Mouse (Mus musculus): ENCODE measurements around the gene Dock2. TPM values are rescaled to one million over a fixed set of nuclear protein-coding genes. Genes with fewer than 3 reads are reported as not detected.

The Dock2 gene
- total RNA-seq, 1 experiment from 2014 or later: 4.3 TPM

DNA sequence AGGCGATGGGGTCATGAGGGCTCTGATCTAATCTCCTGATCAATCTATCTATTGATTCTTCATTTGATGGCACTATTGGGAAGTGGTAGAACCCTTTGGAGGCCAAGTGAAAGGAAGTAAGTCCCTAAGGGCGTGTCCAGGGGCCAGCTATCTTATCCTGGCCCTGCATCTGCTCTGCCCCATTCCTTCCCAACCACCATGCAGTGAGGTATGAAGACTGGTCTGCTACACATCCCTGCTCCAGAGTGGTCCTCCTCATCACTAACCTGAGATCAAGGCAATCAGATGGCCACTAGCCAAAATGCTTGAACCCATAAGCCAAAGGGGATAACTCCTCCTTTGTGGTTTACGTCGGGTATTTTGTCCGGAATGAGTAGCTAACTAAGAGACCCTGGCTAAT lies 256.5 kb downstream of the Dock2 start:
- DNase-seq: no peak

DNA sequence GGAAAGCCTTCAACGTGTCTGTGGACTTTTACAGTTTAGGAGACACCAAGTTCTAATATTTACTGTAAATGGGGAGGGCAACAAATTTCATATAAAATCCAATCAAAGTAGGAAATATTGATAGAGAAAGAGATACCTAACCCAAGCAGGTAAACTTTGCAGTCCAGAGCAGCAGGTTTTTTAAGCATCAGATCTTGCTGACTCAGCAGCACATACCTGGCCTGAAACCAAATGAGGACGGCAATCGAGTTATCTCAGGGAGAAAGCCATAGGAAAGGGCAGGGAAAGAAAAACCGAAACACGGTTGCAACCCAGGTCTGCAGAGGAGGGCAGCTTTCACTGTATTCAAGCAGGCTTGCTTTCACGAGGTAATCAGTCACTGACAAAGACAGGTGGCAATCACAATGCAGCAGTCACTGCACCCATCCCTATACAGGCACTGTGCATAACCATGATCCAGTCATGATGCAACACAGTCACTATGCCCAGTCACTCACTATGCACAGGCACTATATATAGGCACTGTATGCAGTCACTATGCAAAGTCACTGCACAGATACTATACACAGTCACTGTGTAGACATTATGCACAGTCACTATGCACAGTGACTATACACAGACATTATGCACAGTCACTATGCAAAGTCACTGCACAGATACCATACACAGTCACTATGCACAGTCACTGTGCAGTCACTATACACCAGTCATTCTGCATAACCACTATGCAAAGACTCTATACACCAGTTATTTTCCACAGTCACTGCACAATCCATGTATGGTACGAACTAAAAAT lies 258.4 kb downstream of the Dock2 start:
- DNase-seq: no peak

DNA sequence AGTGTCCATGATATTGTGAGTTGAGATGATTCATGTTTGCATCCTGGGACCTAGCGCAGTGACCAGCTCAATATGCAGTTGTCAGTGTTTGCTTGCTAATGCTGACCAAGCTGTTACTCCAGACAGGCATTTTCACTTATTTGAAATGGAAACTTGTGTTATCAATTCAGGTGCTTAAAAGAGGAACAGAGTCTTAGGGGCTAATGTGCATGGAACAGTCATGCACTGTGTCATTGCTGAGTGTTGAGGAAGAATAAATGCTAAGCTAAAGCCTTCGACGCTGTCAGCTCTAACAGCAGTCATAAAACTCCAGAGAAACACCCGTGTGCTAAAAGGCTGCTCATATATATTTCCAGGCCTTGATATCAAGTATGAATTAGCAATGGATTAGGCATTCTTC lies 259.1 kb downstream of the Dock2 start:
- no peak for DNase-seq

DNA sequence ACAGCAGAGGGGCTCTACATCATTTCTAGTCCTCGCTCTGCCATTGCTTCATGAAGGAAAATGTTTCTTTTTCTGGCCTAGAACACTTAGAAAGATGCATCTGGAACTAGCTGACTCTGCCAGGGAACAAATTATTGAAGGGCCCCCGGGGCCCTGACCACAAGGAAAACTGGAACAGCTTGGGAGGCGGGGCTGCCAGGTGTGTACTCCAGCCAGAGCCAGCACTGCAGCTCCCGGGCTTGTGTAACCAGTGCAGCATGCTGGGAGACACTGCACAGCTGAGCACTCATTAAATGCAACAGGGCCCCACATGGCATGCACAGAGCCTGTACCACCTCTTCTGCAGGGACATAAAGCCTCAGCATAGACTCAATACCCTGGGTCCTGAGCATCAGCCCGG lies 265.1 kb downstream of the Dock2 start:
- DNase-seq: no peak

DNA sequence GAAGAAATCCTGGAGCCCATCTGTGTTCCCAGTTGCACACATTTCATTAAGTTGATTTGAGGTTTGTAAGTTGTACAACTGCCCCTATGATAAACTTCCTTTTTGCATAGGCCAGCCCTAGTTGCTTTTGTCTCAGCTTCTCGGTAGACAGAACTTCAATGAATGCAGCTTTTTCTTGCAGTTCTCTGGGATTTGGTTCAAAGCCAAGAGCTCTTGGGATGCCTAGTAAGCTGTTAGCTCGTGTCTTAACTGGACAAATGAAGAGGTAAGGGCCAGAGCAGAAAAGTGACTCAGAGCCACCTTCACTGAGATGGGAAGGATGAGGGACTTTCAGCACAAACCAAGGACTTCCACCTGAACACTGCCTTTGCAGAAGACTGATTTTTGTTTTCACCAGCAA lies 266.7 kb downstream of the Dock2 start:
- no peak for DNase-seq

DNA sequence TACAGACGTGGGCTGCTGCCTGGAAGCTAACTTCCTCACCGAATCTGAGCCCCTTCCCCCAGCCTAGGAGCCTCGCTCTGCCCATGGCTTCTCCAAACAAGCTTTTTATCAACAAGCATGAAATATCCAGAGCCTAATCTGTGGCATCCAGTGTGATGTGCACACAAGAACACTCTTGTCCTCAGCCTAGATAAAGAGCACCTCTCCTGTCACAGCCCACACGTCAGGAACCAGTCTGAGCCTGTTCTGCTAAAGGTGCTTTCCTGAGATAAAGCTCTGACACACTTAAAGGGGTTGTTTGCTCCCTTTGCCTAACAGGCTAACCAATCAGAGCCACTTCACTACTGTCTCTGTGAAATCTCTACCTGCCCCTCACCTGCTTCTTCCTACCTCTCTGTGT lies 268.4 kb downstream of the Dock2 start:
- DNase-seq: no peak

DNA sequence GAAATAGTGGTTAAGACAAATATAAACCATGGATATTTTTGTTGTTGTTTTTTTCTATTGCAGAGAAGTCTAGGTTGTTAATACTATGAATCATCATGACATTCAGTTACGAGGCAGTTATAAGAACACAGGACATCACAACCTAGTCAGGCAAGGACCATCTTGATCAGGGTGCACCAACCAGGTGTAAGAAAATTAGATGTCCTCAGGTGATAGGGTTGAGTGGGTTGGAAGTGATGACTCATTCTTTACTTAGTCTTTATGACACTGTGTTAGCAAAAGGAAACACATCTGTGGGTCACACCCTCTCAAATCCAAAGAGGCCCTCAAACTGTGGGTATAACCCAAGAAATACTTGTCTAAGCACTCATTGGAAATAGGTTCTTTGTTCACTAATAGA lies 277.3 kb downstream of the Dock2 start:
- DNase-seq: no peak

DNA sequence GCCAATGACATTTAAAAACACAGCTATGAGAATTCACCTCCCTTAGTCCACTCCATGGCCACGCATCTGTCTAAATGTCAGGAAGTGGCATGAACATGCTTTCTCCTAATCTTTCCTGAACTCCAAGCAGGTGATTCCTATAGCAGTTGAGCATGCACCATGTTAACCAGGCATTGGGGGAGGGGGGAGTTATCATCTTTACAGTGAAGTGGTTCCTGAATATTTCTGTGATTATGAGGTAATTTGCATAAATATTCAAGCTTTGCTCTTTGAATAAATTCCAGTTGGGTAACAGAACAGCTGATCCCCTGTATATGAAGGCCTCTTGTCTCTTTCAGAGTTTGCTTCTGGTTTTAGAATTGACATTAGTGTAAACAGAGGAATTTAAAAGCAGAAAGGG lies 284.0 kb downstream of the Dock2 start:
- DNase-seq: no peak

DNA sequence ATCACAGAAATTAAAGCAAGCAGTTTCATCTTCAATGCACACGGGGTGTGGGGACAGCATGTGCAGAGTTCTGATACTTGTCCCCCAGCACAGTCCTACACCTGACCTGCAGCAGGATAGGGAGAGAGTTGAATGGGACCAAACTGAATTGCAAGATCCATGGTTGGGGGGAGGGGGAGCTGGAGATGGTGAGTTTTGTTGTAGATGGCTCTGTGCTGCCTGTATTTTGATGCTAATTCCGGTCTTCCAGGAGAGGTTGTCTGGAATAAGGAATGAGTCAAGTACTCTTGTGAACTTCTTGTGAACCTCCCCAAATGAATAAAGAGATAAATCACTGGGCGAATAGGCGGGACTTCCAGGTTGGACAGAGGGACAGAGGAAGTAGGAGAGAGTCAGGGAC lies 289.0 kb downstream of the Dock2 start:
- DNase-seq: no peak

DNA sequence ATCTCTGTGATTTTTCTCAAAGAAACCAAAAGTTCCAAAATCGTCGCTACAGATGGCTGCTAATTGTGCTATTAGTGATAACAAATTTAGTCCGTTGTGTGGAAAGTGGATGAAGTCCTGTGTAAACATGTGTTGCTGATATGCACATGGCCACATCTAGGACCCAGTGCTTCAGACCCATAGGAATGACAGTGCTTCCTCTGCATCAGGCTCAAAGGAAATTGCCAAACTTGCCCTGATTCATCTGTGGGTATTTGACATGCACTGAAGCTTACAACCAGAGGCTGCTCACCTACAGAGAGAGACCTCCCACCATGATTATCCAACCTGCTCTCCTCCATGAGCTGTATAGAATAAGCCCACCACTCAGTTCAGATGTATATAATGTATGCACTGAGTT lies 290.7 kb downstream of the Dock2 start:
- no peak for DNase-seq

DNA sequence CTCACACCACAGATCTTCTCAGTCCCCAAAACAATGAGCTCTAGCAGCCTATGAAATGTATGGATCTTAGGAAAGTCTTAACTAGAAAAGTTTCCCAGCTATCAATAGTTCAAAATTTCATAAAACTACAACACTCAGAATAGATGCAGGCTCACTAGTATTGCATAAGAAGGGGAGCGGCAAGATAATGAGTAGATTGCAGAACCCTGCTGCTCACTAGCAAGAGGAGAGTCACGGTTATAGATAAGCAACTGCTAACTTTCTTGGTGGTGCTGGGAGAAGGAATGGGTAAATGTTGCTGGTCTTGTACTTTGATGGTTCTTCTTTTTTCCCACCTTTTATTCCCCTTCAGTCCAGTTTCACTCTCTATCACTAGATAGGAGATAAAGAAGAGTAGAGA lies 291.5 kb downstream of the Dock2 start:
- DNase-seq: no peak

DNA sequence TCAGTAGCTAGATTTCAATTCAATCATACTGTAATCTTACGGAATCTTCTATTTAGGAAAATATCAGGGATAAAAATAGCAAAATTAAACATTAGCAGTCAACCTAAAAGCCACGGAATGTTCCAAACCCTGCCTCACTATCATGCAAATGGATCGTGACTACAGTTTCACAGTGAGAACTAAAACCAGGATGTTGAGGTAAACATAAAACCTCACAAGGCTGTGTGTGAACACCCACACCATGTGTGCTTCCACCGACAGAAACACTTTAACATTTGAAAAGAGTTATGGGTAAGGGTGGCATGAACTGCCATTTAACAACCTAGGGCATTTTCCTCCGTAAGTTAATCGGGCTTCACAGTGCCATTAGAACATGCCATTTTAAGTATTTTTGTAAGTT lies 294.1 kb downstream of the Dock2 start:
- DNase-seq: no peak

DNA sequence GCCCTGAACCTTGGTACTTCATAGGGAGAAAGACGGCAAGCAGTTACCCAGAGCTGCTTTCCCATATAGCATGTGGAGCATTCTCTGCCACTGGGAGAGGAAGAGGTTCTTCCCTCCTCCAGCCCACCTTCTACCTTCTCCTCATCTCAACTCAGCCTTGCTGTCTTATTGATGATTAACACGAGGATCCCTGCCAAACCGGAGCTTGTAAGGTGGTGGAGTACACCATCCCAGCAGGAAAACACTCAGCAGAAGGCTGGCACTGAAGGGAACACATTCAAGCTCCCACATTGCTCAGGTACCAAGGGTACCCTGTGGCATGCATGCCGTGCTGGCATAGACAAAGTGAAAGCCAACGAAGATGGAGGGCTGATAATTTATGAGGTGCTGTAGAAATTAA lies 304.4 kb downstream of the Dock2 start:
- no peak for DNase-seq

DNA sequence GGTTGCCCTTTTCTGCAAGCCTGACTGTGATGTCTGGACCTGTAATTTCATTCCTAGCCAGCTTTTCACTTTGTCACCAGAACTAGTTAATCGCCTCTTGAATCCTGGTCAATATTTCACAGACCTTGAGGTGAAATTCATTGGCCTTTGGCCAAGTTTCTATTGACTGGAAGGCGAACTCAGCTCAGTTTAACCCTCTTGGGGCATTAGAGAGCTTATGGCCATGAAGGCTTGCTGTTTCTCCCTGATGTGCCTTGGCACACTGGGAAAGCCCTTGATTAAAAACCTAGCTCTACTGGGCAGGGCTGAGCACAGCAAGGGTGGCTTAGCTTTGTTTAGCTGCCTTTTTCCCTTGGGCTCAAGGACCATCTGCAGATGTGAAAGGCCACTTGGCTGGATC lies 313.9 kb downstream of the Dock2 start:
- peak; percentile 4 for DNase-seq

DNA sequence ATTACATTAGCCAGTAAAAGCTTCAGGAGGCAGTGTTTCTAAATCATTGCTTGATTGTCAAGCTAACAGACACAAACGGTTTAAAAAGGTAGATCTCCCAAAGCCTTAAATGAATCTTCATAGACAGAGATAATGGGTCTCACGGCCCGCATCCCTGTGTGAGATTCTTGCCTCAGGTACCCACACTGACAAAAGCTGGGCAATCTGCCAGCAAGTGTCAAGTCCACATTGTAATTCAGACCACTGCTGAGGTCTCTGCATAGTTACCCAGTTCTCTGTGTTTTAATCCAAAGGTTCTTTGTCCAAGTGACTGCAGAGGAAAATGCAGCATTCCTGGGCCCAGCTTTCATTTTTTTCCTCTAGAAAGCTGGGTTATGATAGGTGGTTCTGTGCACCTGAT lies 315.1 kb downstream of the Dock2 start:
- no peak for DNase-seq

DNA sequence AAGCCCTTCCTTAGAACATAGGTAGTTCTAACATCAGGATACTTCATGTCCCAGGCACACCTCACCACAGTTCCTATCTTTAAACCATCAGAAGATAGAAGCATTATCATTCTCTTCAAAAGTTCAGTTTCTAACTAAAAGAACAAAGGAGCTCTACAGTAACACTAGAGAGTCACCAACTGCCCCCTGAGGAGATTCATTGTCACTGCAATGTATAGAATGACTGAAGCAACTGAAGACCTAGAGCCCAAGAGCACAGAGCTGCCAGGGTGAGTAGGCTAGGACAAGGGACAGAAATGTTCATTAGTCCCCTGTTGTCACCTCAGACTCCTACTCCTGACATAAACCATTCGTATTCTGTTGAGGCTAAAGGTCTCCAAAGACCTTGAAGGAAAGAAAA lies 316.6 kb downstream of the Dock2 start:
- DNase-seq: no peak

DNA sequence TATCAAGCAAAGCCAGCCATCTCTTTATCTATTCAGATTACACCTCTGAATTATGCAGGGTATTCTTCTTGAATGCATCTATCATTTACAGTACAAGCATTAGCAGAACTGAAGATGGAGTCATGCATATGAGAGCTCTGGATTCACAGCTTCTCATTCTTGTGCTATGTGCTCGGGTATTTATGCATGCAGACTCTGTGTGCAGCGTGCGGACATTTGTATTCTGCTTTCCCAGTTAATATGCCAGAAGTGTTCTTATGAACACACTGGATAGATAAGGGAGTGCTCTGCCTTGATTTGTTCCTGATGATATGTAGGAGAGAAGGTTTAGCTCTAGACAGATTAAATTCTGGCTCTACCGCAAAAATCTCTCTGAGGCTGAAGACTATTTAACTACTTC lies 333.7 kb downstream of the Dock2 start:
- no peak for DNase-seq

DNA sequence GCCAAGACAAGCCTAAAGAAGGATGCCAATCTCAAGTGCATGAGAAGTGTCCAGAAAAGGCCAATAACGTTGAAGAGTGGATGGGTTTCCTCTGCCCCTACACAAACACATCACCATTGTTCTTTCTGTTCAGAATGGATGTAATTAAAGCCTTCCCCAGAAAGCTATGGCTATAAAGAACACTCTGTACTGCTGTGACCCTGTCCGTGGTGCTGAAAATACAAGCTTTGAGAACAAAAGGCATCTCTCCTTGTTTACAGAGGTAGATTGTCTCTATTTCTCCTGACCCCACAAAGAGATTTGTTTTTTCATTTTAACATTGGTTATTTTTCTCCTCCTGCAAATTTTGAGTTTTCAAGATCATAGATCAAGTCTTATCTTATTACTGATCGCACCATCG lies 335.8 kb downstream of the Dock2 start:
- DNase-seq: peak; percentile 57

DNA sequence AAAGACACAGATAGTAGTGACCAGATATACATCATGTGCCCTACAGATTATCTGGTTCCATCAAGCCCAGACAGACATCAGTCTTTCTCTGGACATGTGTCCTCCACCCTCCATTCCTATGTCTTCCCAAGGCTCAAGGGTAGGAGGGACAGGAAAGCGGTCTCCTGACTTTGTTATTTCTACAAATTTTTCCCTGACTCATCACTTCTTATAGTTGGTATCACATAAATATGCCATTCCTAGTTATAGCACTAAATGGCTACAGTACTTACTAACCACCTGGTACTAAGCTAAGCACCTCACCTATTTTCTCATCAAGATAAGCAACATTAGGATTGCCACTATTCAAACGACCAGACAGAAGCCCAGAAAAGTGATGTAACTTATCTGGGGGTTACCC lies 345.3 kb downstream of the Dock2 start:
- DNase-seq: no peak

DNA sequence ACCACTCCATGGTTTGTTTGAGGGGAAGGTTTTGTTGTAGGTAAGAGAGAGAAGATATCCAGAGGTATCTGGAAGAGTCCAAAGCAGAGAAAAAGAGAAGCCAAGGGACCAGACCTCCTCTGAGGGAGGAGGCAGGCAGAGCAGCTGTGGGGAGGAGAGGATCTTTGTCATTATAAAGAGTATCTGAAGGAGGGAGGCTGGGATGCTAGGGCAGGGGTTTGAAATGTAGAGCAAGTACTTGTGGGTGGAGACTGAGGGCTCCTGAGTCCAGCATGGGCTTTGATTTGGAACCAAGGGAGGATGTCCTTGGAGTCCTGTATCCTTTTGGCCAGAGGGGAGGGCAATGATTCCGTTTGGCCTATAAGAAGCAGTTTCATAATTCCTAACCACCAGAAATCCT lies 346.2 kb downstream of the Dock2 start:
- DNase-seq: no peak

DNA sequence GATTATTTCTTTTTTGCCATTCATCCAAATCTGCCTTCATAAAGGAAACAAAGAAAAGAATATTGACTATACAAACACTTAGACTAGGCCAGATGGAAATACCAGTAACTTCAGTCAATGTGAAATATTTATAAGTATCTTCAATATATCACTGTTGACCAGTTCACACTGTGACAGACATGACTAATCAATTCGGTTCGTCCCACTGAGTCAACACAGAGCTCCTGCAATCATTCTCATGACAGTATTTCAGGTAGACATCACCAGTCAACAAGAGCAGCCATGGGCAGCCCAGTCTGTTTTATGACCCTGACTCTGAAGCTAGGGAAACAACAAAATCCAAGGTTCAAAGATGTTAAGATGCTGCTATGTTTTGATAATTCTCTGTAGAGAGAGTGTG lies 351.7 kb downstream of the Dock2 start:
- no peak for DNase-seq

DNA sequence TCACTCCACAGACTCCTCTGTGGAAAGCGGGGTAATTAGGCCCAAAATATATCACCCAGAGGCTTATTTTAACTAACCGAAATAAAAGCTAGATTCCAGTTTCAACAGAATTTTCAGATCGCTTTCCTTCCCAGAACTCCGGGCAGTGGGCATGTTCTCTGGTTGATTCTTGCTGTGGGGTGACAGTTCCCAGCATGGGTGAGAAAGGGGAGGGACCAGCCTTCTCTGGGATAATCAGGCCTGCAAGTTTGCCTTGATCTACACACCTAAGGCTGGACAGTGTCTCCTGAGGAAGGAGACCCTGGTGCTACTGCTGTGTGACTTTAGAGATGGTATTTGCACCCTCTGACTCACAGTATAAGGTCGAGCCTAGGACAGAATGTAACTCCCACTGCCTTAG lies 352.3 kb downstream of the Dock2 start:
- DNase-seq: no peak

DNA sequence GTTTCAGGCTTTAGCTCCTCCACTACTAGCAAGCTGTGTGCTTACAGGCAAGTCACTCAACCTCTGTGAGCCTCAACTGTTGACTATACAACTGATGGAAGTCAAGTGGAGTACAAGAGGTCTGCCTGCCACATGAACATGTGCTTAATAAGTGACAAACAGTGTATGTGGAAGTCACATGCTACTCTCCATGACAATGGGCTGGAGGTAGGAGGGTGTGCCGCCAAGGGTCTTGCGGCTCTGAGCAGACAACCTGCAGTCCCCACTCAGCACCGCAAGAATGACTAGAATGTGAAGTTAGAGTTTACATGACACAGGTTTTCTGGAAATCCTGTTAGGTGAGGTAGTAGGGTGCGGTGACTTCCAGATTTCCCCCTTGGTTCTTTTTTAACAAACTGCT lies 352.8 kb downstream of the Dock2 start:
- DNase-seq: no peak

DNA sequence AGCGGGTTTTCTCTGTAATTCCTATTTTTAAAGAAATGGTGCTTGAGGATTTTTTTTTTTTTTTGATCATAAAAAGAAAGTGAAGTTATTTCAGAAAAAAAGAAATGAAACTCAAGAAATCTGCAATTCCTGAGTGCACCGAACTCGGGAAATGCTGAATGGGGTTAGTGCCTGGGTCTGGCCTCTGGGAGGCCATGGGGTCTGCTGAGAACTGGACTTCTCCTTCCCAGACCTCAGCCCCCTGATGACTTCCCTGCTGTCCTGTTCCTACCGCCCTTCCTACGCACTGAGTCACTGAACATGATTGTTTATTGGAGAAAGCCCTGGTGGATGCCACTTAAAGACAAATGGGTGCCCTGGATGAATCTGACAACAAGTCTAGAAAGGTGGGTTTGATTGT lies 356.5 kb downstream of the Dock2 start:
- no peak for DNase-seq

DNA sequence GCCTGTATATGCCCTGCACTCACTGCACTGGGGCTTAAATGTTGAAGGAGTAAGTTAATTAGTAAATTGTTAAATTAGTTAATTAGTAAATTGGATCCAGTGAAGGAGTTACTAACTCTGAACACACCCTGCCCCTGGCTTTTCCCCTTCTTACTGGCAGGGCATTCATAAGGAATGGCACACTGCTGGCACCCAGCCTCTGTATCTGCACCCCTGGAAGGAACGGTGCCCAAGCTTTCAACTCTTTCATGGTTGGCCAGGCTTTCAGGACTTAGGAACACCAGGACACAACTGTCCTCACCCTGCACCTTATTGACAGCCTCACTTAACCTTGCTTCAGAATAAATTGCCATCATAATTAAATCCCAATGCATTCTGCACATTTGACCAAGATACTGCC lies 359.1 kb downstream of the Dock2 start:
- no peak for DNase-seq
